Mouse (Mus musculus) brain, adult 2 months (tissue): Measurements from ENCODE around the gene Tmem39b.
A peak's percentile ranks its signal among the peaks of the same experiment; 100 is the strongest.

ENCODE experiments used
- DNase-seq: peaks from one replicate; pipeline ENCODE4 v3.0.0; 2011; ENCODE audit warnings: low read depth, low spot score

Gene Tmem39b

GRCm38 (mm10) chr4:129684531-129684930, 12.1 kb downstream of the Tmem39b start:
- DNase-seq: no peak

- DNase-seq: no peak
Measured at GRCm38 (mm10) chr4:129683901-129684493, 12.6 kb downstream of the Tmem39b start.

- no peak for DNase-seq
Measured at GRCm38 (mm10) chr4:129681837-129682236, 14.8 kb downstream of the Tmem39b start.

GRCm38 (mm10) chr4:129672878-129673449, 23.7 kb downstream of the Tmem39b start:
- no peak for DNase-seq

- peak; percentile 97 for DNase-seq
Measured at GRCm38 (mm10) chr4:129672083-129672877, 24.4 kb downstream of the Tmem39b start, which contains the start of gene Kpna6. Gene Kpna6, minus strand, starts transcription at chr4:129672767.

- peak; percentile 68 for DNase-seq
Measured at GRCm38 (mm10) chr4:129671491-129672082, 25.1 kb downstream of the Tmem39b start.

- no peak for DNase-seq
Measured at GRCm38 (mm10) chr4:129662255-129662813, 34.3 kb downstream of the Tmem39b start.

- DNase-seq: peak; percentile 65
Measured at GRCm38 (mm10) chr4:129661584-129661983, 35.1 kb downstream of the Tmem39b start.

GRCm38 (mm10) chr4:129654770-129655169, 41.9 kb downstream of the Tmem39b start:
- DNase-seq: peak; percentile 33

- DNase-seq: no peak
Measured at GRCm38 (mm10) chr4:129650359-129650758, 46.3 kb downstream of the Tmem39b start.

GRCm38 (mm10) chr4:129648656-129649055, 48.0 kb downstream of the Tmem39b start:
- no peak for DNase-seq

GRCm38 (mm10) chr4:129645204-129645603, 51.4 kb downstream of the Tmem39b start:
- peak; percentile 41 for DNase-seq

GRCm38 (mm10) chr4:129641756-129642155, 54.9 kb downstream of the Tmem39b start:
- no peak for DNase-seq

GRCm38 (mm10) chr4:129640638-129641467, 55.8 kb downstream of the Tmem39b start, which contains the start of gene Txlna:
Gene Txlna, minus strand, starts transcription at chr4:129641065.
- DNase-seq: peak; percentile 99

- peak; percentile 55 for DNase-seq
Measured at GRCm38 (mm10) chr4:129640101-129640637, 56.5 kb downstream of the Tmem39b start.

- DNase-seq: no peak
Measured at GRCm38 (mm10) chr4:129639221-129639620, 57.4 kb downstream of the Tmem39b start.

GRCm38 (mm10) chr4:129633852-129634251, 62.8 kb downstream of the Tmem39b start:
- no peak for DNase-seq

GRCm38 (mm10) chr4:129631867-129632266, 64.8 kb downstream of the Tmem39b start:
- no peak for DNase-seq

GRCm38 (mm10) chr4:129630944-129631343, 65.7 kb downstream of the Tmem39b start:
- DNase-seq: peak; percentile 74
